Mouse (Mus musculus): ENCODE measurements around the gene Usp20. TPM values are rescaled to one million over a fixed set of nuclear protein-coding genes. Genes with fewer than 3 reads are reported as not detected.

Gene Usp20
- polyA plus RNA-seq, 1 experiment from 2014 or later: 29.5 TPM

DNA sequence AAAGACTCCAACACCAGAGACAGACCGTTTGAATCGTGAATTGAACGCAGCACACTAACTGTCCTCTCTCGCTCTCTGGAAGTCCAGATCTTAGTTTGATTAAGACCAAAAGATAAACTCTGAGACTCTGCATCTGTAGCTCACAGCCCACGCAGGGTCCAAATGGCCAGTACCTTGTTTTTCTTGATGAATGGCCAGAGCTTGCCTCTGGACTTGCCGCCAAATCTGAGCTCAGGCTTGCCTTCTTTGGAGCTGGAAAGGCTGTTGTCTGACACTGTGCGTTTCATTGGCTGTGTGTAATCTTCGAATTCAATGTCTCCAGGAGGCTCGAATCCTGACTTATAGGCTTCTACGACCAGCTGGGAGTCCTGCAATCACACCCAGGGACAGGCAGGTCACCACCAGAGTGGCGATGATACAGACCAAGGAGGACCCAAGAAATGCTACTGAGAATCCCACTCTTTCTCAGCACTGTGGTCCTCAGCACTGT lies 71.8 kb downstream of the Usp20 start:
- Histone ChIP-seq H3K4me1 (no peaks in the 10 kb centered on the region), H3K27ac (no peak overlapping the region)
- 93% methylated on average over 11 of the region's 11 CpGs for WGBS

DNA sequence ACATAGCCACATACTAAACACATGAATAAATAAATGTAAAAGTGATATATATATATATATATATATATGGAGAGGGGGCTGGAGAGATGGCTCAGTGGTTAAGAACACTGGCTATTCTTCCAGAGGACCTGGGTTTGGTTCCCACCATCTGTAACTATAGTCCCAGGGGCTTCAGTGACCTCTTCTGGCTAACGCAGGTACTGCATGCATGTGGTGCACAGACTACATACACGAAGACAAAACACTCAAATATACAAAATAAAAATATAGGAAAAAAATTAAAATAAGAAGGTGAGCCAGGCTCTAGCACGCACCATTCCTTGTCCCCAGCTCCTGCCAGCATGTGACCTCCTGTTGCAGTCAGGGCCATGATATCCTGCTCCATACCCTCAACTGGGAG lies 74.0 kb downstream of the Usp20 start:
- Histone ChIP-seq H3K36me3 (replicated peaks) (peaks cover 37% of the 10 kb centered on the region), H3K9me3 (no peaks in the 10 kb centered on the region)
- 89% methylated on average over 3 of the region's 3 CpGs for WGBS

More for the DNA sequence above, 71.8 kb downstream of the Usp20 start:
- H3K27me3 ChIP-seq: no peaks in the 10 kb centered on the region
- no peaks in the 10 kb centered on the region for H3K9me3 ChIP-seq
- no peak for ATAC-seq (ENCODE audit: low FRiP score)
- H3K4me2 ChIP-seq: no peak overlapping the region
- no peak overlapping the region for H3K9ac ChIP-seq
- no peak overlapping the region for H3K4me3 ChIP-seq (replicated peaks)
- peaks cover 37% of the 10 kb centered on the region for H3K36me3 ChIP-seq (replicated peaks)

DNA sequence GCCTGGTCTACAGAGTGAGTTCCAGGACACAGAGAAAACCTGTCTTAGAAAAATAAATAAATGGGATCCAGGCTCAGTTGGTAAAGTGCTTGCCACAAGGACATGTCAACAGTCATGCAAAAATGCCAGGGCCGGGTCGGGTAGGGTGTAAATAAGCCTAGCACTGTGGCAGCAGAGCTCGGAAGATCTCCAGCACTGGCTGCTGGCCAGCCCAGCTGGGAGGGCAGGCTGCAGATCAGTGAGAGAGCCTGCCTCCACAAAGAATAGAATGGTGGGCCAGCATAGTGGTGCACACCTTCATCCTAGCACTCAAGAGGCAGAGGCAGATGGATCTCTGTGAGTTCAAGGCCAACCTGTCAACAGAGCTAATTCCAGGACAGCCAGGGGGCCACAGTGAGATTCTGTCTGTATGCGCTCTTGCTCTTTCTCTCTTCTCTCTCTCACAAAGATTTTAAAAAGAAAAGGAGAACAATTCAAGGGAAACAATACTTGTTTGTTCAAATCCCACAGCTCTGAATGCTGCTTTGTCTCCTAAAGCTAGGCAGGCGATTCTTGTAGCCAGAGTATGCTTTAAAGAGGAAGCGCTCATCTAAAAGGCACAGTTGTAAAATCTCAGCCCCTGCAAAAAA lies 75.6 kb downstream of the Usp20 start:
- no peak for ATAC-seq (ENCODE audit: low FRiP score)
- Histone ChIP-seq H3K36me3 (replicated peaks) (peaks cover 32% of the 10 kb centered on the region), H3K4me1 (no peaks in the 10 kb centered on the region), H3K4me2 (no peak overlapping the region), H3K9me3 (no peaks in the 10 kb centered on the region), H3K4me3 (replicated peaks) (no peak overlapping the region), H3K9ac (no peak overlapping the region), H3K27me3 (no peaks in the 10 kb centered on the region), H3K27ac (no peak overlapping the region)
- WGBS: 61% methylated on average over 6 of the region's 6 CpGs

More for the DNA sequence above, 74.0 kb downstream of the Usp20 start:
- no peak overlapping the region for H3K9ac ChIP-seq
- H3K4me1 ChIP-seq: no peaks in the 10 kb centered on the region
- H3K4me2 ChIP-seq: no peak overlapping the region
- H3K27me3 ChIP-seq: no peaks in the 10 kb centered on the region
- no peak overlapping the region for H3K27ac ChIP-seq
- no peak for ATAC-seq (ENCODE audit: low FRiP score)
- H3K4me3 ChIP-seq (replicated peaks): no peak overlapping the region

DNA sequence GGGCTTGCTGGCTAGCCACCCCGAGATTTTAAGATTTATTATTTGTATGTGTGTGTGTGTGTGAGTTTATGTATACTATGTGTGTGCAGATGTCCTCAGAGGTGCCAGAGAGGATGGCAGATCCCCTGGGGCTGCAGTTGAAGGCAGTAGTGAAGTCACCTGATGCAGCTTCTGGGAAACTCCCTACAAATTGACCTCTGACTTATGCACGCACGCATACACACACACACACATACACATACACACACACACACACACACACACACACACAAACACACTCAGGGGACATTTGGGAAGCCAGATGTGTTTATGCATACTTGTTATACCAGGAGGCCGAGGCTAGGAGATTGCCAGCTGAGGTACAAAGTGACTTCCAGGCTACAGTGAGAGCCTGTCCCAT lies 76.4 kb downstream of the Usp20 start:
- no peak overlapping the region for H3K9ac ChIP-seq
- H3K4me1 ChIP-seq: no peaks in the 10 kb centered on the region
- WGBS: 77% methylated on average over 2 of the region's 4 CpGs
- H3K27me3 ChIP-seq: no peaks in the 10 kb centered on the region
- H3K36me3 ChIP-seq (replicated peaks): peaks cover 28% of the 10 kb centered on the region
- ATAC-seq (ENCODE audit: low FRiP score): no peak
- H3K4me2 ChIP-seq: no peak overlapping the region
- no peak overlapping the region for H3K27ac ChIP-seq
- no peaks in the 10 kb centered on the region for H3K9me3 ChIP-seq
- H3K4me3 ChIP-seq (replicated peaks): no peak overlapping the region

- Histone ChIP-seq H3K4me3 (replicated peaks) (no peak overlapping the region), H3K36me3 (replicated peaks) (peaks cover 14% of the 10 kb centered on the region; the same call in 1 of the 2 replicates), H3K4me1 (no peaks in the 10 kb centered on the region), H3K9me3 (no peaks in the 10 kb centered on the region), H3K27me3 (no peaks in the 10 kb centered on the region), H3K27ac (no peak overlapping the region), H3K4me2 (no peak overlapping the region), H3K9ac (no peak overlapping the region)
- ATAC-seq (ENCODE audit: low FRiP score): no peak
- WGBS: 92% methylated on average over 1 of the region's 1 CpGs
These were observed 78.2 kb downstream of the Usp20 start for GRCm38 (mm10) chr2:31060271-31060670.

DNA sequence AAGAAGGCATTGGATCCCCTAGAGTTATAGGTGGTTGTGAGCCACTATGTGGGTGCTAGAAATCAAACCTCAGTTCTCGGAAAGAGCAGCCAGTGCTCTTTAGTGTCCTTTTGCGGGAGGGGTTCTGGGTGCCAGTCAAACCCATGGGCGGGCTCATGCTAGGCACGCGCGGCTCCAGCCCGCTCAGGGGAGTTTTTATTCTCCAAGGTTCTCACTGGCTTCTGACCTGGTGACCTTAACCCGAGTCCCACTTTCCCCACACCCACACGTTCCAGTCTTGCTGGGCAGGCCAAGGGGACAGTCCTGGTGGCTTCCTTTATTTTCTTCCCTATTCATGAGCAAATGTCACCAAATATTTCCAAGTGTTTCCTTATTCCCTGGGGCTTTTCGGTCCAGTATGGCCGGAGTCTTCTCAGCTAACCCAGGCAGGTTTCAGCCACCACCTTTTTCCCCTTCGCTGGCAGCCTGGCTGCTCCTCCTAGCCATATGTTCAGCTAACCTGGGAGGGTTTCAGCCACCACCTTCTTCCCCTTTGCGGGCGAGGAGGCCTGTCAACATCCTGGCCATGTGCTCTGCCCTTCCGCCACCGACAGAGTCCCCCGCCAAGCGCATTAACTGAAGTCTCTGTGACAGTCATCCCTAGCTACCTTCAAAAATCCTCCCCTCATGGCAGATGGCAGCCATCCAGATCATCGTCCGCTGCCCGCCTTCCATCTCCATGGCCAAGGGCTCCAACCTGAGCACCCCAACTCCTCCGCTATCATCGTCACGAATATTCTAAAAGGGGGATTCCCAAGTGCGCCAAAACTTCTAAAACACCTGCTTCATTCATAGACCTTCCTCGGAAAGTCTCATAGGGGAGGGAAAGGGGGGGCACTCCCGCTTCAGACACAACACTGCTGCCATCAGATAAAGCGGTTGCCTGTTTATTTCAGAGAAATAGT lies 79.0 kb downstream of the Usp20 start:
- Histone ChIP-seq H3K27ac (no peak overlapping the region), H3K4me1 (no peaks in the 10 kb centered on the region), H3K4me3 (replicated peaks) (no peak overlapping the region), H3K9me3 (no peaks in the 10 kb centered on the region), H3K4me2 (no peak overlapping the region), H3K27me3 (no peaks in the 10 kb centered on the region), H3K9ac (no peak overlapping the region), H3K36me3 (replicated peaks) (peaks cover 7% of the 10 kb centered on the region; the same call in 1 of the 2 replicates)
- ATAC-seq (ENCODE audit: low FRiP score): no peak
- WGBS: 90% methylated on average over 28 of the region's 28 CpGs

- no peak overlapping the region for H3K9ac ChIP-seq
- H3K27ac ChIP-seq: no peak overlapping the region
- ATAC-seq (ENCODE audit: low FRiP score): no peak
- 0 out of 2 replicates have a peak, but pooled peaks cover 4% of the 10 kb centered on the region for H3K36me3 ChIP-seq (replicated peaks)
- H3K9me3 ChIP-seq: no peaks in the 10 kb centered on the region
- peaks cover 3% of the 10 kb centered on the region for H3K4me1 ChIP-seq
- no peak overlapping the region for H3K4me3 ChIP-seq (replicated peaks)
- H3K27me3 ChIP-seq: no peaks in the 10 kb centered on the region
- WGBS: 93% methylated on average over 10 of the region's 10 CpGs
- no peak overlapping the region for H3K4me2 ChIP-seq
These were observed 80.0 kb downstream of the Usp20 start for GRCm38 (mm10) chr2:31061868-31062628.

DNA sequence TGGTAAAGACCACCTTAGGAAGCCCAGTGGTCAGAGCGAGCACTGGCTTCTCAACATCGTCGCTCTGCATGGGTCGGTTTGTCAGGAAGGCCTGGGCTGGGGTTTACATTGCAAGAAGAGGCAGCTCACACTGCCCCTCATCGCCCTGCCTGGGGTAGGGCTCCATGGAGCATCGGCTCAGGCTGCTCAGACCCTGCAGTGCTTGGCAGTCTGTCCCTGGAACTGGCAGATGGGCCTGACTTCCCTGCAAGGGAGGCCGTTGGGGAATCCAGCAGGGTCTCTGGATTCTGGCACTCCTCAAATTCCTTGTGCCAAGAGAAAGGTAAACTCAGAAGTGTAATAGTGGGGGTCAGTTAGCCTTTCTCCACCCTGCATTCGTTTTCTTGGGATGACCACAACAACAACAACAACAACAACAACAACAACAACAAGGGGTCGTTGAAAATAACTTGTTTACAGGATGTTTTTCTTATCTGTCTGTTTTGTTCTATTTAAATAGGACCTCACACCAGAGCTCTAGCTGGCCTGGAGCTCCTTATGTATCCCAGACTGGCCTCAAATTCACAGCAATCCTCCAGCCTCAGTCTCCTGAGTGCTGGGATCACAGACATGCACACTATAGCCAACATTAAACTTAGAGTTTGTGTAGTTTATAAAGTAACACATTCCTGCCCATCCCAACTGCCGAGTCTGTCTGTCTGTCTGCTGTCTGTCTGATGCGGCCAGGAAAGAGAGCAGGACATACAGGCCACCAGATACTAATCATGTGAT lies 84.1 kb downstream of the Usp20 start:
- no peak overlapping the region for H3K4me2 ChIP-seq
- no peaks in the 10 kb centered on the region for H3K9me3 ChIP-seq
- no peak overlapping the region for H3K4me3 ChIP-seq (replicated peaks)
- ATAC-seq (ENCODE audit: low FRiP score): no peak
- peaks cover 22% of the 10 kb centered on the region for H3K4me1 ChIP-seq
- 85% methylated on average over 11 of the region's 11 CpGs for WGBS
- H3K27ac ChIP-seq: 0 out of 2 replicates have a peak overlapping the region, but pooled peaks have one; percentile 88
- H3K9ac ChIP-seq: no peak overlapping the region
- no peaks in the 10 kb centered on the region for H3K36me3 ChIP-seq (replicated peaks)
- H3K27me3 ChIP-seq: no peaks in the 10 kb centered on the region

- no peak overlapping the region for H3K4me2 ChIP-seq
- H3K9me3 ChIP-seq: no peaks in the 10 kb centered on the region
- H3K27me3 ChIP-seq: no peaks in the 10 kb centered on the region
- no peak overlapping the region for H3K9ac ChIP-seq
- H3K4me3 ChIP-seq (replicated peaks): no peak overlapping the region
- H3K27ac ChIP-seq: peak overlapping the region; percentile 88
- H3K36me3 ChIP-seq (replicated peaks): no peaks in the 10 kb centered on the region
- WGBS: 72% methylated on average over 13 of the region's 13 CpGs
- ATAC-seq (ENCODE audit: low FRiP score): 0 out of 2 replicates have a peak, but pooled peaks have one; percentile 17
- peaks cover 22% of the 10 kb centered on the region for H3K4me1 ChIP-seq
These were observed 85.0 kb downstream of the Usp20 start for GRCm38 (mm10) chr2:31067059-31067595.

DNA sequence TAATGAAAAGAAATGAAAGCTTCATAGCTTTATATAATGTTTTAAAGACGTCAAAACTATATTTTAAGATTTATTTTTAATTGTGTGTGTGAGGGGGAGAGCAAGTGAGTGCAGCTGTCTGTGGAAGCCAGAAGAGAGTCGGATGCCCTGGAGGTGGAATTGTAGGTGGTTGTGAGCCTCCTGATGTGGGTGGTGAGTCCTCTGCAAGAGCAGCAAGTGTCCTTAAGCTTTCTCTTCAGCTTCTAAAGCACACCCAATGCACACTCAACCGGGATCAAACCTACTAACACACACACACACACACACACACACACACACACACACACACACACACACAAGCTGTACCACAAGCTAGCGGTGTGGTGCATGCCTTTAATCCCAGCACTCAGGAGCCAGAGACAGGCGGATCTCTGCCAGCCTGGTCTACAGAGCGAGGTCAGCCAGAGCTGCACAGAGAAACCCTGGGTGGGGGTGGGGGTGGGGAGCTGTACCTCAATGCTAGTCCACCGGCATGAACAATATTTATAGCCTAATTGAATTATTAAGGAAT lies 85.7 kb downstream of the Usp20 start:
- Histone ChIP-seq H3K4me2 (no peak overlapping the region), H3K4me3 (replicated peaks) (no peak overlapping the region), H3K36me3 (replicated peaks) (no peaks in the 10 kb centered on the region; the same call in 1 of the 2 replicates), H3K4me1 (peaks cover 22% of the 10 kb centered on the region), H3K27ac (peak overlapping the region; percentile 88), H3K27me3 (no peaks in the 10 kb centered on the region), H3K9ac (no peak overlapping the region), H3K9me3 (peaks cover 4% of the 10 kb centered on the region; the same call in 1 of the 2 replicates)
- 41% methylated on average over 7 of the region's 7 CpGs for WGBS
- peak; percentile 46 for ATAC-seq (ENCODE audit: low FRiP score)

Data from forebrain, embryonic 12.5 days (tissue).